ENCODE assay signal across 1 mouse cellular context in the genomic region with DNA sequence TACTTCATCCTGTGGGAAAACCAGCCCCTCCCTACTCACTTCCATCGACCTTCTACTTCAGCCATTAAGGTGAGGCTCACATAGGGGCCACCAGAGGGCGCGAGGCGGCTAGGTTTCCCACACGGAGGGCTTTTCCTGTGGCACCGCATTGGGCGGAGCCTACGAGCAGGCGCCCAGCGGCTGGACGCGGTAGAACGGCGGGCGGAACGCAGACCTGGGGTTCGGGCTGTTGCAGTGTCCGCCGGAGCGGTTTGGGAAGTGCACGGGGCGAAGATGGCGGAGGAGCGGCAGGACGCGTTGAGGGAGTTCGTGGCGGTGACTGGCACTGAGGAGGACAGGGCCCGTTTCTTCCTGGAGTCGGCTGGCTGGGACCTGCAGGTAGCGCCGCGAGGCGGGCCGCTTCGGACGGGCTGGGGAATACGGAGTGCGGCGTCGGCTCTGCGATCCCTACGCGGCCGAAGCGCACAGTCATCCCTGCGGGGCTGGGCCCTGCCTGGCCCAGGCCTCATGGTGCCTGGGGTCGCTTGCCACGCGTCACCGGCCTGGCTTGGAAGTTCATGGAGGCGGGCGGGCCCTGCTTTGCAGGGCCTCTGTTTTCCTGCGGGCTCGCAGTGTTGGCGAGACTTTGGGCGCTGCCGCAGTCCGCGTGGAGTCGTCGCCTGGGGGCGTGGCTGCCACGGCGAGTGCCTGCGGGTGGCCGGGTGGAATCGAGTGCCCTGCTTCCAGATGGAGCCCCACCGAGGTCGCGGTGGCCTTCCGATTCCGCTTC.
TF ChIP-seq lines count a peak whose summit lies in the region.

A gene (plus strand): TSS at position 148 of the 769 bp plus-strand sequence.

TF ChIP-seq in myocyte, 11 proteins besides CTCF, POLR2A, EP300 and RAD21 (continued from another document):
- peak; percentile 68 for TF ChIP-seq SRF (IDR thresholded peaks at IDR 0.05; ENCODE audit: control insufficient read depth, insufficient read length, low read depth)
- TF ChIP-seq MYOD1 (IDR thresholded peaks at IDR 0.05; ENCODE audit: control insufficient read depth in 1 of 3, insufficient read length in 2 of 3, low read depth in 2 of 3) = peak in 1 of 3 experiments; percentile 31
